Mouse (Mus musculus): Measurements from ENCODE around the gene Desi1.
"Not testable (repeated sequence)": the region's sequence is repeated elsewhere in the genome, so short reads cannot be mapped to it uniquely, and the experiment has no call there.

Gene Desi1

DNA sequence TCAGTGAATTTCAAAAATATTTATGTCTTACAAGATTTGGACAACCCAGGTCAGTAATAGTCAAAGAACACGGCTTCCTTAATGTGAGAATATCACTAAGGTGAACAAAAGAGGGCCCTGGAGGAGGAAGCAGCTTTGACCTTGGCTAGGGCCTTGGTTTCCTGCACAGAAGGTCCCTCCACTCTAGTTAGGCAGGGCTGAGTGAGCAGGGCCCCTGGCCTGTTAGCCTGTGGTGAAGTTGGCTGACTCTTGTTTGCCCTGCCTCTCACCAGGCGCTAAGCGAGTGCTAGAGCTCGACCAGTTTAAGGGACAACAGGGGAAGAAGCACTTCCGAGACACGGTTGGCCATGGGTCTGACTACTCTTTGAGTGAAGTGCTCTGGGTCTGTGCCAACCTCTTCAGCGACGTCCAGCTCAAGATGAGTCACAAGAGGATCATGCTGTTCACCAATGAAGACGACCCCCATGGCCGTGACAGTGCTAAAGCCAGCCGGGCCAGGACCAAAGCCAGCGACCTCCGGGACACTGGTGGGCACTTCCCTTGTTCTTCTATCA lies 11.1 kb downstream of the Desi1 start:
- no peak for ATAC-seq (ENCODE audit: insufficient number of reproducible peaks, low FRiP score, low TSS enrichment)

DNA sequence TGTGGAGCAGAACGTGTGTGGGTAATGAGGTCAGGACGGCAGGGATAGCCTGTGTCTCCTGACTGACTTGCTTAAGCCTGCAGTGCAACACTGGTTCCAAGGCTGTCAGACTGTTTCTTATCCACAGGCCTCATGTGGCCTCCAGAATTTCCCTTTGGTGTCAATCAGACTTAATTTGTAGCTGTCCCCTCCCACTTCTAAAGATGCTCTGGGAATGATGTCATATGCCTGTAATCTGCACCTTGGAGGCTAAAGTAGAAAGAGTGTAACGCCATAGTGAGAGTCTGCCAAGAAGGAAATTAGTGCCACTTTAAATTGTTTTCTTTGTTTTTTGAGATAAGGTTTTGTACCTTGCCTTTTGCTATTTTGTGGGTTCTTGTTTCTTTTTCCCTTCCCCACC lies 14.4 kb downstream of the Desi1 start:
- no peak for ATAC-seq (ENCODE audit: insufficient number of reproducible peaks, low FRiP score, low TSS enrichment)

DNA sequence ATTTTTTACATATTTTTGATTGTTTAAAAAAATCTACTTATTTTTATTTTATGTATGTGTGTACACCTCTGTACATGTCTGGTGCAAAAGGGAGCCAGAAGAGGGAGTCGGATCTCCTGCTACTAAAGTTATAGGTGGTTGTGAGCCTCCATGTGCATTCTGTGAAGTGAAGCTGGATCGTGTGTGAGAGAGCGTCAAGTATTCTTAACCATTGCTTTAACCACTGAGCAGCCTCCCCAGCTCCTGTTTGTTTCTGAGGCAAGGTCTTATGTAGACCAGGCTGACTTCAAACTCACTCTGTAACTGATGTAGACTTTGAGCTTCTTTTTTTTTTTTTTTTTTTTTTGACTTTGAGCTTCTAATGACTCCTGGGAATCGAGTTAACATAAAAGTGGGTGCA lies 16.2 kb downstream of the Desi1 start:
- ATAC-seq (ENCODE audit: insufficient number of reproducible peaks, low FRiP score, low TSS enrichment), result no peak

DNA sequence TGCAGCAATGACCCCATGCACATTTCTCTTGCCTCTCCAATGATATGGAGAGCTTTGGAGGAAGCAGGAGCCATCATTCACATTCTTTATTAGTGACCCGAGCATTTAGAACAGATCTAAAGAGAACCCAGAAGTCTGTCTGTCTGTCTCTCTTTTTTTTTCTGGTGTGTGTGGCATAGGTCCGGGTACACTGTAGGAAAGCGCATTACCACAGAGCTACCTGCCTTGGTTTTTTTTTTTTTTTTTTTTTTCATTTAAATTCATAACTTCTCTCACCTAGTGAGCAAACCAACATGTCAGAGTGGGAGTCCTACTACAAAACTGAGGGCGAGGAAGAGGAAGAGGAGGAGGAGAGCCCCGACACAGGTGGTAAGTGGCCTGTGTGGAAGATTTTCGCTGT lies 16.8 kb downstream of the Desi1 start:
- ATAC-seq (ENCODE audit: insufficient number of reproducible peaks, low FRiP score, low TSS enrichment), result no peak

DNA sequence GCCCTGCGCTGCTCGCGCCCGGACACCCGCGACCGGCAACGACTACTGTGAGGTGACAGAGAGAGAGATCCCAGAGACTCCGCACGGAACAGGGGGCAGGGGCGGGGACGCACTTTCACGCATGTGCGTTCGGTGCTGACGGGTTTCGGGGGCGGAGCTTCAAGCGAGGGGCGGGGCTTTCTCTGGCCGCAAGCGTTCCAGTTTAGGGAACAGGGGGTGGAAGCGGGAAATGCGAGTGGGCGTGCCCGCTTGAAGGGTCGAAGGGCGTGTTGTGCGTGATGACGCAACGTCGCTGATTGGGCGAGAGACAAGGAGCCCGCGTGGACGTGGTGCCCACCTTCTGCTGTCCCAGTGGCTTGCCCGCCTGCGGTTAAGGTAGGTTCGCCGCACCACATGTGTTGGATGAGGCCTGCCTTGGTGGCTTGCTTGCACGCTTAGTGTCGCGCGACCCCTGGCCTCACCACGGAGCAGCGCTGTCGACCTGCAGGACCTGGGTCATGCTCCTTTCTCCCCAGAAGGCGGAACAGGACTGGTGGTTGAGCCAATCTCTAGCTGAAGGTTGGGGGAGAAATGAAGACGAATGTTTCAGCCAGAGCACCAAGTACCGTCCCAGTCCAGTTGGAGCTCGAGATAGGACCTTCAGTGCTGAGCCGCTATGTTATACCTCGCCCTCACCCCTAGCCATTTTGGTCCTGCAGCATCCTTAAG lies 17.4 kb downstream of the Desi1 start:
- peak; percentile 88 for ATAC-seq (ENCODE audit: insufficient number of reproducible peaks, low FRiP score, low TSS enrichment)

DNA sequence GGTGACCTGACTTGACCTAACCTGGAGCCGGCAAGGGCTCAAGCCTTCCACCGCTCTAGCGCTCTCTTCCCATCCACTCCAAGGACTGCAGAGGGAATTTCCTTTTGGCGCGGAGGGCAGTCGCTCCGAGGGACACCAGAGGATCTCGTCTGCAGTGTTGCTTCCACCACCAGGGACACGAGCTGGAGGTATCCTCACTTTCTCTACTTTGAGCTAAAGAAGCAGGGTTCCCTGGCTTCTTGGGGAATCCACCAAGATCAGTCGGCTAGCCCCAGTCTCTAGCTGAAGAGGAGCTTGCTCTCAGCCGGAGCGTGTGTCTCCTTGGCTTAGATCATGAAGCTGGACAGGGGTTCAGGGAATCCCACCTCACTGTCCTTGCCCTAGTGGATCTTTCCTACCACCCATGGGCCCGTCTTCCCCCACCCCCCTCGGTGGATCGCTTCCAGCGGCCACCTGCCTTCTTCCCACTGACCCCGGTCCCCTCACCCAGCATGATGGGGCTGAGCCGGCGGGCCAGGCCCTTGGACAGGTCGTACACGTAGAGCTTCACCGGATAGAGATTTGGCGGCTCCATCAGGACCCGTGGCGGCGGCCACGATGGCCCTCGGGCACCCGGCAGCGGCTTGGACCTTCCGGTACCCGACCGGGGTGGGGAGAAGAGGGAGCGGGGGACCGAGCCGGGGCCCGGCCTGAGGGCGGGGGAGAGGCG lies 18.1 kb downstream of the Desi1 start:
- peak; percentile 42 for ATAC-seq (ENCODE audit: insufficient number of reproducible peaks, low FRiP score, low TSS enrichment)

DNA sequence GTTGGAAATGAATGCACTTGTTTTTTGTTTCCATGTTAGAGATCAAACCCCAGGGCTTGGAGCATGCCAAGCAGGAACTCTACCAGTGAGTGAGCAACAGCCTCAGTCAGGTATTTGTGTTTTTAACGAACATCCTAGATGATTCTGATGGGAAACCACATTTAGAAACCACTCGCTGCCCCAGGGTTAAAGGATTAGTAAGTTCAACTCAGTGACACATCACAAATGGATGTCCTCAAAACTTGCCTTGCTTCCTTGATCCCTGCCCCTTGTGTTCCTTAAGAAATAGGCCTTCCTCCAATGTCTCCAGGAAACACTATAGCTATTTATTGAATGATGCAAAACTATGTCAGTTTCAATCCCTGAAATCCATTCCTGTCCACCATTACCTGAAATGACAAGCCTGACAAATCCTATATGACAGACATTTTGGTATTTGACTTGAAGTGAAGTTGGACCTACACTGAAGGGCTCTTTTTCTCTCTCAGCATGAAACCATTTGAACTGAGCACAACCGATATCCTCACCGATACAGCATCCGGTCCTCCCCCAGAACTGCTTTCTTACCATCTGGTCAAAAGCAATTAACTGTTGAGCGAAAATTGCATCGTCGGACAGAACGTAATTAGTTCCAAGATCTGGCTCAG lies 18.8 kb downstream of the Desi1 start:
- no peak for ATAC-seq (ENCODE audit: insufficient number of reproducible peaks, low FRiP score, low TSS enrichment)

DNA sequence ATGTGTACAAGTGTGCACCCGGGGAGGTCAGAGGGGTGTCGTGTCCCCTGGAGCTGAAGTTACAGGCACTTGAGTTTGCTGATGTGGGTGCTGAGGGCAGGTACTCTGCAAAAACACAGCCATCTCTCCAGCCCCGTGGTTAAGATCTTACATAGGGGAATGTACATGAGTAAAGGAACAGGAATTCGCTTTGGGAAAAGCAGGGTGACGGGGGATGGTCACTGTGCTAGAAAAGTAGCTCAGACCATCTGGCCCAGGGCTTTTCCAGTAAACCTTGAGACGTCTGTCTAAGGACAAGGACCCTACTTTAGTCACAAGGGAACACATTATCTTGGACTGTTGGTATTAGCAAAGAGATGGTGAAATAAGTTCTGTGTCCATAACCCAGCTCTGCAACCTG lies 21.7 kb downstream of the Desi1 start:
- ATAC-seq (ENCODE audit: insufficient number of reproducible peaks, low FRiP score, low TSS enrichment), result no peak

DNA sequence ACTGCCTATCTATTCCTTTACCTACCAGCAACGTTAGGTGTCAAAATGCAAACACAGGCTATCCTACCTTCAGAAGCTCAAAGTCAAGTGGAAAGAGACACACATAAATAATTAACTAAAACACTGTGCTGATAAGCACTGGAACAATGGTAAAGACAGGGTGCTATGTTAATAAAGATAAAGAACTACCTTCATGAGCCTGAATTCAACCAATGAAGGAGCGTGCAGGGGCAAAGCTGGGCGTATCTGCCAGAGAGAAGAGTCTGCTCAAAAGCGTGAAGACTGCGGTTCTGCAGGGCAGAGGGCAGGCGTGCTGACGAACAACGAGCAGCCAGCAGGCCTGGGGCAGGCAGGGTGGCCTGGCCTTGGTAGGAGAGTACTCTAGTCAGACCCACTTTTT lies 29.4 kb downstream of the Desi1 start:
- ATAC-seq (ENCODE audit: insufficient number of reproducible peaks, low FRiP score, low TSS enrichment), result no peak

DNA sequence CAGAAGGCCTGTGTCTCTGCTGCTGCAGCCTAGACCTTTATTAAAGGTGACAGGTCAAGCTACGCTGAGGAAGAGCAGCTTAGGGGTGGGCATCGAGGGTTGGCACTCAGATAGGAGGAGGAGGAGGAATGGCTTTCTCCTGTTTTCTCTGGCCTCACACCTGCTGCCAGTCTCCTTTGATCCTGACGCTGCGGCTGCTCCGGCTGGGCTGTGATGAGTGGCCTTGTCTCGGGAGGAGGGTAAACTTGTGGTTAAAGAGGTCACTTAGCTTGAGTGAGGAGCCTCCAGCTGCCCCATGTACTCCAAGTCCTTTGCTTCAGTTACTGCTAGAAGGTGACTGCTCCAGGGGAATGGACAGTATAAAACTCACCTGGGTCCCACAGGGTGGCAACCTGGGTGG lies 39.7 kb downstream of the Desi1 start:
- no peak for ATAC-seq (ENCODE audit: insufficient number of reproducible peaks, low FRiP score, low TSS enrichment)

DNA sequence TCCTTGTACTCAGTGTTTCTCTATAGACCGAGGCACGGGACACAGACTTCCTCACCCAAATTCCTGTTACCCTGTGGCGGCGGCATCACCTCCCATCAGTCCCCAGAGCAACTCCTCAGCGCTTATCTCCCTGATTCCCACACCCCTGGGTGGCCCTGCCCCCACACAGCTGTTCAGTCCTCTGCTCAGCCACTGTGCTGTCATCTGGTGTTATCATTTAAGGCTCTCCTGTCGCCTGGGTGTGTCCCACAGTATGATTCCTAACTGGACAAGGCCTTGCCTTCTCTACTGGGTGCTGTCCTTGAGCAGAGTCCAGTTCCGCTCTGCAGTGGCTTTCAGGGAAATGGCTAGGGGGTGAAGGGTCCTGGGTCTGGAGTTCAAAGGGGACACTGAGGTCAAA lies 43.1 kb downstream of the Desi1 start:
- ATAC-seq (ENCODE audit: insufficient number of reproducible peaks, low FRiP score, low TSS enrichment), result no peak

DNA sequence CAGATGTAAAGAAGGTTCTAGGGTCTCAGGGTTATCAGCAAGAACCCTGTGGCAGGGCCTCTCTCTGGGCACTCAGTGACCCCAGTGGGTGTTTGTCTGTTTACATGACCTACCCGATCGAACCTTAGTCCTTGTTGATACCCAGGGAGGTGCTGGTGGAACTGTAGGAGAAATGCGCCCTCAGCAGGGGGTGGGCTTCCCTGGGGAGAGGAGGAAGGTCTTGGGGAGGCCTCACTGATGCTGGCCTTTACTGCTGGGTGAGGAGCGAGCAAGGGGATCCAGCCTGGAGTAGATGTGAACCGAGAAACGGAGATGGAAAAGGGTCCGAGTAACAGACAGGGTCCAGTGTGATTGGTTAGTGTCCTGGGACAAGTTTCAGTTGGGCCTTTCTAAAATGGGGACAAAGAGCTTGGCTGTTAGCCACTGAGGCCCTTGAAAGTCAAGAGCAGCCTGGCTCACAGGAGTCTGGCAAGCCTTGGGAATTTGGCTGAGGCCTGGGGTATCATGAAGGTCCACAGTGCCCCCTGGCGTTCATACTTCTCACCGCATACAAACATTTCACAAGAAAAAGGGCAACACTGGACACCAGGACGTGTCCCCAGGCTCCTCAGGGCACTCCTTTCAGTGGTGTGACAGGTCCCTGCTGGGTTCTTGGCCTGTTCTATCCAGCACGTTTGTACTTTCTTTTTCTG lies 44.1 kb downstream of the Desi1 start:
- ATAC-seq (ENCODE audit: insufficient number of reproducible peaks, low FRiP score, low TSS enrichment), result peak; percentile 72

DNA sequence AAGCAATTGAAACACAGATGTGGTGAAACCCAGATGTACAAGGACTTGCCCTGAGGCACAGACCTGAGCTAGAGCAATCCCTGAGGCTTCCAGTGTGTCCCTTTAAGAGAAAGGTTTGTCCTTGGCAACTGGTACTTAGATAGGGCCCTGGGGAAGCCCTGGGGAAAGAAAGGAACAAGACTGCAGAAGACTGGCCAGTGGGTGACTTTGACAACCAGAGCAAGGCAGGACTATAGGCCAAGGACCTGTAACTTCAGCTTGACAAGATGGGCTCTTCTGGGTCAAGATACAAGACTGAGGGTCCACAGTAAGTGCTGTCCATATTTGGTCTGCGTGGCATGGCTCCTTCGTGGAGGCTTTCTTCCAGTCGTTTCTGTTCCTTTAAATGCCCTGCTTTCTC lies 46.0 kb downstream of the Desi1 start, which contains the start of gene Xrcc6:
Xrcc6 (plus strand) TSS at position 190 of the 400 bp plus-strand sequence.
- no peak for ATAC-seq (ENCODE audit: insufficient number of reproducible peaks, low FRiP score, low TSS enrichment)

DNA sequence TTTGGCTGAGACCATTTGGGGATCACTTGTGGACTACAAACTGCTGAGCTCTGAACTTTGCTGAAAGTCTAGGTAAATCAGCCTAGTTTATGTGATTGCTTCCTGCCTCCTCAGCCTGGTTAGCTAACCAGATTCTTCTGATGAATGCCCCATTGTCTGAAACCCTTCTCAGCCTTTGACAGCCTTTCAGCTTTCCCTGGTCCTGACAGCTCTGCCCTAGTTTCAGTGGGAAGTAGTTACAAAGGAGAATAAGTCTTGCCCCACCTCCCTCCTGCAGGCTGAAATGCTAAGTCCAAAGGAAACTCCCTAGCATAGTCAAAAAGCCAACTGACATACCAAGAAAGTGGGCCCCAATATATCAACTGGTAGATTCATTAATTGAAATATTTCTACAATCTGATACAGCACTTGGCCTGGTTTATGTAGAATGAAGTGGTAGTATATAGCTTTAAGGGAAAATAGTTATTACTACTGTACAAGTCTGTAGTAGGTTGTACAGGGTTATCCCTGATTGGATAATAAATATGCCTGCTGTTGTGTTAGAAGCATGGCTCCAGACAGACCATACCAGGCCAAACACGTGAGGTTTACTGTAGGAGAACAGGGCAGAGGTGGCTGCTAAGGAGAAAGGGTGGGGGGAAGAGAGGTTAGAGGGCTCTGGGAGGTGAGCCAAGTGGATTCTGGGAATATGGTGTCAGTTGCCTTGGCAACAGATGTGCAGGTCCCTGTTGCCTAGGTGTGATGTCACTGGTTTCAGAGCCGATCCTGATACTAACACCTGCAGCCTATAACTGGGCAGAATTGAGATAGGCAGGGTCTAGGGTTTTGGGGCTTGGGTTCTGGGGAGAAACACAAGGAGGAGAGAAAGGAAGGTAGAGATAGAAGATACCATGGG lies 48.1 kb downstream of the Desi1 start:
- no peak for ATAC-seq (ENCODE audit: insufficient number of reproducible peaks, low FRiP score, low TSS enrichment)

DNA sequence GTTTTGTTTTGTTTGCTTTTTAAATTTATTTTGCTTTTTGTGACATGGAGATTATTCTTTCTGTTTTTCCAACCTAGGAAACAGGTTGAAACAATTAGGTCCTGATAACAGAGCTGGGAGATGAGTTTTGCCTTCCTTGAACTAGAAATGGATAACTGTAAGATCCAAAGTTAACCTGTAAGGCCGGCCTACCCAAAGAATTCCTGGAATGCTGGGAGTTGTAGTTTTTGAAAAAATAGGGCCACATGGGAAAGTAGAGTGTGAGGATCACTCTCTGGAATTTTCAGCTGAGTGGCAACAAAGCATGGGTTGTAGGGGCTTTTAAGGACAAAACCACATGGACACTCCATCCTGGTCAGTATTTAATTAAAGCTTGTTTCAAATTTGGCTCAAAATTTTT lies 51.5 kb downstream of the Desi1 start:
- no peak for ATAC-seq (ENCODE audit: insufficient number of reproducible peaks, low FRiP score, low TSS enrichment)

DNA sequence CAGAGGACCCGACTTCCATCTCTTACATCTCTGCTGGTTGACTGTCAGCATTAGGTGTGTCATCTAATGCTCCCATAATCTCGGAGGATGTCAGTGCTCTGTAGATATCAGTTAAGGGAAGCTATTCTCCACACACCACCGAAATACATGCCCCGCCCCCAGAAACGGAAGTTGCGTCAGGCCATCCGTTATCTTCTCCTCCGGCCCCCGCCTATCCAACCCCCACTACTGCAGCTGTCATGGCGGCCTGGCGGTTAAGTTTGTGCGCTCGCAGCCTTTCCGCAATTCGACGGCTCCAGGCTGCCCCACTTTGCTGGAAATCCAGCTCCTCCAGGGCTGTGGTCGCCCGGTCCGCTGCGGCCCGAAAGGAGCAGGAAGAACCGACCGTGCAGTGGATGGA lies 53.3 kb downstream of the Desi1 start, which contains the start of gene 1700029P11Rik:
1700029P11Rik (plus strand) TSS at position 220 of the 400 bp plus-strand sequence.
- ATAC-seq (ENCODE audit: insufficient number of reproducible peaks, low FRiP score, low TSS enrichment), result no peak

DNA sequence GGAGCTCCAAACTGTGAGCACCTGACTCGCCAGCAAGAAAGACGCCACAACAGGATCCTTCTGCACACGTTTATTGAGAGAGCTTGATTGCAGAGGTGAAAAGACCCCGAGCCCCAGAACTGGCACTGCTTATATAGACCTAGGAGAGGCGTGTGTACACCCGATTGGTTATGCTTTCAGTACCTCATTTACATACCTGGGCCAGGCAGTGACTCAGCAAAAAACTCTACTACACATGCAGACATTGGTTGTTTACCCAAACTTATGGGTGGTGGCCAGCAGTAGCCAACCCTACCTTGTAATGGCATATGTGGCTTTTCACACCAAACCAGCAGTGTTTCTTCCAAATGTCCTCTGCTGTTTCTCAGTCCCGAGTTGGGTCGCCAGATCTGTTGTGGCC lies 58.5 kb downstream of the Desi1 start:
- ATAC-seq (ENCODE audit: insufficient number of reproducible peaks, low FRiP score, low TSS enrichment), result not testable (repeated sequence)

DNA sequence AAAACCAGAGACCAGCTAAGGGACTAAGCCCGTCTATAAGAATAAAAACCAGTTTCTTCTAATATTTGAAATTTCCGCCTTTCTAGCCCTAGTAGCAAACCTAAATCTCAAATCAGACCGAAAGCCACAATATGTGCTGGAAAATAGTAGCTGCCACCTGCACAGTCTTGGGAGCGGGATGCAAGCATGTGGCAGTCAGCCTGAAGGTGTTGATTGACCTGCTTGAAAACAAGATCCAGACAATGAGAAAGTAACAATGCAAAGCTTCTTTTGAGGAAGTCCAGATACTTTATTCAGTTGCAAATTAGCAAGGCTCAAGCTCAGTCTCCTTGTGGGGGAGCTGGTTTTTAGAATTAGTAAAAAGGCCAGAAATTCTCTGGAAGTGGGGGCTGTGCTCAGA lies 63.2 kb downstream of the Desi1 start:
- not testable (repeated sequence) for ATAC-seq (ENCODE audit: insufficient number of reproducible peaks, low FRiP score, low TSS enrichment)

DNA sequence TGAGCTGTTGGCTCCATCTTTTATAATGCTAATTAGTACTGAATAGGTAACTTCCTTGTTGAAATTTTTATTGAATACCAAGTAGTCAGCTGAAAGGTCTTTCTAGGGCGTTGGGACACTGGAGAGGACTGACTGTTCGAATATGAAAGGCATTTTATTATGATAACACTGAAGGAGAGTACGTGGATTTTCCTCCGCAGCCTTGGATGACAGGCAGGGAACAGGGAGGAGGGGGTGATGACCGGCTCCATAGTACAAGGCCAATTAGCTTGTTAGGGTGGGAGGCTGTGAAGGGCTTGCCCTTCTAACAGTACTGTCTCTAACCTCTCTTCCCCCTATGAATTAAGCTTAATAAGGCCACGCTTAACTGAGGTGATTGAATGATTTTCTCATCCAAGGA lies 64.0 kb downstream of the Desi1 start:
- not testable (repeated sequence) for ATAC-seq (ENCODE audit: insufficient number of reproducible peaks, low FRiP score, low TSS enrichment)

DNA sequence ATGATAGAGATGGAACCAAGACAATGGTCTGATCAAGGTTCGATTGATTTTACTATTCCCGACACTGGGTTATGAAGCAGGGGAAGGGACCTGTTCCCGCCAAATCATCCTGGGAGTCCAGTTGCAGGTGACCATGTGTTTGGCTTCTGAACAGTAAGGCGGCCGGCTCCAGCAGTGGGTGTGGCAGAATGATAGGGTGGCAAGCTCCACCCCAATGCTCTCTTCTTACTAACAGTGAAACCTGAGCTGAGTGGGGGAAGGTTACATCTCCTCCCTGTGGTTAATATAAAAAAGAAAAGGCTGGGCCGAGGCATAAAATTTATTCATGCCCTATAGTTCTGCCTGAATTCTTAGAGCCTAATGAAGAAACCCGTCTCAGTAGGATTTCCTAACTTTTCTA lies 64.5 kb downstream of the Desi1 start:
- no peak for ATAC-seq (ENCODE audit: insufficient number of reproducible peaks, low FRiP score, low TSS enrichment)

Data from cerebellum, adult (tissue).